ENCODE assay signal across 9 mouse cellular contexts in genomic region chr4:152959627-152960230, GRCm38 (mm10).
A peak's percentile ranks its signal among the peaks of the same experiment; 100 is the strongest.
DNase-seq lines count a peak whose midpoint lies in the region; ATAC-seq and TF ChIP-seq lines count a peak whose summit lies in the region.
"Had no signal": no experiment of that assay in that cellular context is flagged by ENCODE, and none has a peak within 500 bp of the region (broad histone marks: within the 10 kb centered on the region; RNA-seq: fewer than 3 reads in every experiment).

No protein-coding gene starts in this region.

- no peak for TF ChIP-seq CTCF in lung, postnatal 0 days (IDR thresholded peaks at IDR 0.05)

- no peak for TF ChIP-seq EP300 in lung, postnatal 0 days (IDR thresholded peaks at IDR 0.05)

- no peaks in the 10 kb centered on the region for H3K36me3 ChIP-seq in lung, postnatal 0 days (ENCODE audit: insufficient read depth, low read length)
- H3K36me3 ChIP-seq: liver, embryonic 15.5 days had no signal

- DNase-seq in lung, postnatal 36 days: peak; percentile 5
- no peak for DNase-seq in lung, postnatal 0 days (ENCODE audit: low spot score)
- DNase-seq in layer of hippocampus, adult 11-12 months (ENCODE audit: low spot score): peak; percentile 50
- peak; percentile 28 to 56 for DNase-seq in left cerebral cortex, adult 8-10 months (ENCODE audit: low spot score in 2 of 2)
- peak; percentile 14 for DNase-seq in right cerebral cortex, postnatal 4 days
- DNase-seq in kidney, postnatal 25 days: no peak
- DNase-seq: kidney, postnatal 10 days had no signal

- no peak overlapping the region for H3K27ac ChIP-seq in lung, postnatal 0 days (ENCODE audit: low read length)
- H3K27ac ChIP-seq: liver, embryonic 15.5 days had no signal

- H3K4me3 ChIP-seq in lung, postnatal 0 days (ENCODE audit: low read depth, low read length): no peak overlapping the region
- H3K4me3 ChIP-seq: liver, embryonic 15.5 days had no signal

- no peak for ATAC-seq in lung, postnatal 0 days
- ATAC-seq in megakaryocyte-erythroid progenitor cell, adult 5-6 weeks (replicated peaks; ENCODE audit: low FRiP score, low TSS enrichment, poor library complexity, severe bottlenecking): no peak

- no peak overlapping the region for H3K9ac ChIP-seq in lung, postnatal 0 days (replicated peaks; ENCODE audit: low read depth)
- H3K9ac ChIP-seq: liver, embryonic 15.5 days had no signal

- H3K27me3 ChIP-seq in lung, postnatal 0 days (replicated peaks; ENCODE audit: insufficient read depth, low read length): no peaks in the 10 kb centered on the region
- H3K27me3 ChIP-seq: liver, embryonic 15.5 days had no signal

- no peaks in the 10 kb centered on the region for H3K9me3 ChIP-seq in lung, postnatal 0 days (ENCODE audit: low read length)
- H3K9me3 ChIP-seq: liver, embryonic 15.5 days had no signal

- WGBS in lung, postnatal 0 days: 40% methylated on average over 12 of the region's 12 CpGs

- H3K4me2 ChIP-seq in lung, postnatal 0 days (replicated peaks; ENCODE audit: low read depth, low read length): no peak overlapping the region
- H3K4me2 ChIP-seq: liver, embryonic 15.5 days had no signal

- no peaks in the 10 kb centered on the region for H3K4me1 ChIP-seq in lung, postnatal 0 days (ENCODE audit: insufficient read depth, low read depth, low read length)
- H3K4me1 ChIP-seq: liver, embryonic 15.5 days had no signal

Comparison
In these comparisons a context has a peak if more than half of its experiments do, and no peak if none do; other contexts are left out.
1. DNase-seq: peak in lung, postnatal 36 days (single experiment), layer of hippocampus, adult 11-12 months (single experiment), left cerebral cortex, adult 8-10 months (2 of 2) and right cerebral cortex, postnatal 4 days (single experiment); none in lung, postnatal 0 days (single experiment) and kidney, postnatal 25 days (0 of 2).